Comparison of ENCODE assay signal across 10 mouse cellular contexts in the genomic region with DNA sequence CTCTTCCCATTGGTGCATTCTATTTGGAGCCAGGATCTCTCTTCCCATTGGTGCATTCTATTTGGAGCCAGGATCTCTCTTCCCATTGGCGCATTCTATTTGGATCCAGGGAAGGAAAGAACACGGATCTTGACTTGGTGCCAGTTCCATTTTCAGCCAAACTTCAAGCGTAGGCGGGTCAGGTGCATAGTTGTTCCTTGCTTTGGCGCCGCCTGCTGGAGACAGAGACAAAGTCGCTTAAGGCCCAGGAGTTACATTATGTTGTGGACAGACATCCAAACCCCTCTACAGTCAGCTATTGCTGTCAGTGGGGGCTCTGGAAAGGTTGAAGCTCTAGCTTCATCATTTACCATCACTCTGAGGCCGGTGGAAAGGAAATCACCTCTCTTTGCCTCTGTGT. TPM values are rescaled to one million over a fixed set of nuclear protein-coding genes. Genes with fewer than 3 reads are reported as not detected.
A peak's percentile ranks its signal among the peaks of the same experiment; 100 is the strongest.
DNase-seq lines count a peak whose midpoint lies in the region; ATAC-seq lines count a peak whose summit lies in the region.
"Had no signal": no experiment of that assay in that cellular context is flagged by ENCODE, and none has a peak within 500 bp of the region (broad histone marks: within the 10 kb centered on the region; RNA-seq: fewer than 3 reads in every experiment).

No protein-coding gene starts in this region.

- H3K4me1 ChIP-seq in kidney, embryonic 15.5 days, result peaks cover 6% of the 10 kb centered on the region

- H3K4me2 ChIP-seq in kidney, embryonic 15.5 days, result no peak overlapping the region
- H3K4me2 ChIP-seq: hindbrain, embryonic 15.5 days had no signal

- WGBS in kidney, embryonic 15.5 days, result 74% methylated on average over 8 of the region's 8 CpGs

- peak; percentile 33 to 35 for DNase-seq in kidney, postnatal 4 days
- peak; percentile 87 for DNase-seq in ES-CJ7 (ENCODE audit: low read depth, low spot score)
- DNase-seq in c-Kit-positive CD71-negative TER-119-negative erythroid progenitor cells, embryonic 14.5 days (ENCODE audit: low read depth), result peak; percentile 43
- DNase-seq in retina, postnatal 1 day, result peak; percentile 30
- DNase-seq in gastrocnemius, adult 8-10 months (ENCODE audit: low spot score in 2 of 2), result no peak

- no peak for ATAC-seq in kidney, embryonic 15.5 days (replicated peaks; ENCODE audit: low FRiP score)
- ATAC-seq in granulocyte monocyte progenitor cell, adult 5-6 weeks (replicated peaks; ENCODE audit: poor library complexity, severe bottlenecking), result no peak
- ATAC-seq in cerebellum, adult (ENCODE audit: insufficient number of reproducible peaks, low FRiP score, low TSS enrichment), result no peak

- no peak overlapping the region for H3K9ac ChIP-seq in kidney, embryonic 15.5 days
- H3K9ac ChIP-seq: hindbrain, embryonic 15.5 days had no signal

- H3K4me3 ChIP-seq in kidney, embryonic 15.5 days (replicated peaks), result no peak overlapping the region
- H3K4me3 ChIP-seq: hindbrain, embryonic 15.5 days had no signal

- H3K27me3 ChIP-seq in kidney, embryonic 15.5 days, result no peaks in the 10 kb centered on the region
- H3K27me3 ChIP-seq: hindbrain, embryonic 15.5 days had no signal

- H3K36me3 ChIP-seq in kidney, embryonic 15.5 days, result no peaks in the 10 kb centered on the region
- H3K36me3 ChIP-seq: hindbrain, embryonic 15.5 days had no signal

- H3K27ac ChIP-seq in kidney, embryonic 15.5 days, result no peak overlapping the region
- H3K27ac ChIP-seq: hindbrain, embryonic 15.5 days had no signal

- H3K9me3 ChIP-seq in kidney, embryonic 15.5 days (replicated peaks), result no peaks in the 10 kb centered on the region
- H3K9me3 ChIP-seq: hindbrain, embryonic 15.5 days had no signal

RNA-seq across cellular contexts. Expression of gene Srp9, which starts 18.8 kb away (rescaled TPM):
- 151 and 159 TPM in 2 replicates for polyA plus RNA-seq in kidney, embryonic 15.5 days (2015; fragmentation: Nextera tagmentation; extraction: Ambion mirVana)
- total RNA-seq in granulocyte monocyte progenitor cell, adult 5-6 weeks (2014; fragmentation: Nextera tagmentation), result 147 and 167 TPM in 2 replicates
- 168 and 203 TPM in 2 replicates for total RNA-seq in granulocyte monocyte progenitor cell, adult 5-6 weeks (2017)
- 10 to 100 TPM; 41.5 to 49.1 (median 45.6) TPM for total RNA-seq in gastrocnemius, adult 8-10 months (2022)

RNA-seq across cellular contexts. Expression of gene Vmn1r1, which starts 21.0 kb away (rescaled TPM):
- not detected in 2 replicates for polyA plus RNA-seq in kidney, embryonic 15.5 days (2015; fragmentation: Nextera tagmentation; extraction: Ambion mirVana)
- not detected in 2 replicates for total RNA-seq in granulocyte monocyte progenitor cell, adult 5-6 weeks (2014; fragmentation: Nextera tagmentation)
- total RNA-seq in granulocyte monocyte progenitor cell, adult 5-6 weeks (2017), result not detected in 2 replicates
- total RNA-seq in gastrocnemius, adult 8-10 months (2022), result not detected
- polyA plus RNA-seq: hindbrain, embryonic 15.5 days; neural tube, embryonic 14.5 days had no signal

Comparison
In these comparisons a context has a peak if more than half of its experiments do, and no peak if none do; other contexts are left out.
1. DNase-seq: peak in kidney, postnatal 4 days (2 of 2), ES-CJ7 (single experiment), c-Kit-positive CD71-negative TER-119-negative erythroid progenitor cells, embryonic 14.5 days (single experiment) and retina, postnatal 1 day (single experiment); none in gastrocnemius, adult 8-10 months (0 of 2).